Mouse (Mus musculus) liver, postnatal 0 days (tissue): ENCODE measurements around the gene Rmnd1. TPM values are rescaled to one million over a fixed set of nuclear protein-coding genes. Genes with fewer than 3 reads are reported as not detected.

Experiments
- ATAC-seq: fragments of 200-750 bp; cut with Nextera tagmentation; 2 replicates; pipeline ENCODE4 v1.8.0; 2017; ENCODE audit warnings: mild to moderate bottlenecking, moderate library complexity
- DNase-seq: peaks from one replicate; pipeline ENCODE4 v3.0.0-alpha.2; 2016
- H3K27ac ChIP-seq: fragments of 300-500 bp; sonication (generic); 2 replicates; pipeline ENCODE4 v1.5.1; 2014; ENCODE audit warnings: antibody characterized with exemption, moderate library complexity, mild to moderate bottlenecking, low read depth
- H3K27me3 ChIP-seq: fragments of 300-500 bp; sonication (generic); 2 replicates; pipeline ENCODE4 v1.6.1; 2014; ENCODE audit warnings: low read length, control low read depth, mixed read lengths; ENCODE audit not compliant: insufficient read depth
- H3K36me3 ChIP-seq: fragments of 300-500 bp; sonication (generic); replicated peaks from 2 replicates; pipeline ENCODE4 v1.6.1; 2014; ENCODE audit warnings: mild to moderate bottlenecking, control low read depth, low read length, moderate library complexity, mixed read lengths; ENCODE audit not compliant: insufficient read depth
- H3K4me1 ChIP-seq: fragments of 300-500 bp; sonication (generic); 2 replicates; pipeline ENCODE4 v1.6.1; 2014; ENCODE audit warnings: antibody characterized with exemption, mild to moderate bottlenecking, control low read depth; ENCODE audit not compliant: insufficient read depth
- H3K4me2 ChIP-seq: fragments of 300-500 bp; sonication (generic); 2 replicates; pipeline ENCODE4 v1.6.1; 2014; ENCODE audit warnings: low read depth, mild to moderate bottlenecking, low read length, moderate library complexity, mixed read lengths
- H3K4me3 ChIP-seq: fragments of 300-500 bp; sonication (generic); 2 replicates; pipeline ENCODE4 v1.5.1; 2014; ENCODE audit warnings: low read depth, low read length
- H3K9ac ChIP-seq: fragments of 300-500 bp; sonication (generic); replicated peaks from 2 replicates; pipeline ENCODE4 v1.6.1; 2014; ENCODE audit warnings: mild to moderate bottlenecking, moderate library complexity
- H3K9me3 ChIP-seq: fragments of 300-500 bp; sonication (generic); 2 replicates; pipeline ENCODE4 v1.6.1; 2016; ENCODE audit warnings: mild to moderate bottlenecking, control low read depth, low read length, mixed read lengths
- CTCF ChIP-seq: sonication (generic); IDR thresholded peaks from 2 replicates; pipeline ENCODE4 v1.5.1; 2016; ENCODE audit warnings: antibody characterized with exemption, low read depth
- EP300 ChIP-seq: IDR thresholded peaks from 2 replicates; pipeline ENCODE4 v1.6.1; 2016; ENCODE audit warnings: antibody characterized with exemption, low read depth, mild to moderate bottlenecking
- WGBS: fragments of 180-500 bp; shearing (Covaris S2); extraction: QIAGEN DNeasy Blood & Tissue Kit; methylation state at CpG from one replicate; pipeline ENCODE4 v1.1.7; 2014; ENCODE audit not compliant: insufficient replicate concordance; 5-methylcytosine and 5-hydroxymethylcytosine counted together
- polyA plus RNA-seq: library from polyadenylated mRNA; unstranded; fragments of >200 nt; fragmentation: Nextera tagmentation; extraction: Ambion mirVana; gene quantifications from 2 replicates; pipeline ENCODE4 v1.2.1, GENCODE M21; 2015

The Rmnd1 gene
- polyA plus RNA-seq, 1 experiment from 2014 or later, result 16.6 TPM

- no peak for DNase-seq
Measured at GRCm38 (mm10) chr10:4432996-4433755, 988 bp upstream of the Rmnd1 start.

GRCm38 (mm10) chr10:4431746-4432122, 454 bp downstream of the Rmnd1 start:
- Histone ChIP-seq H3K4me1 (peaks cover 27% of the 10 kb centered on the region), H3K27me3 (no peaks in the 10 kb centered on the region), H3K4me2 (peak overlapping the region; percentile 90), H3K27ac (peak overlapping the region; percentile 90), H3K9ac (peak overlapping the region; percentile 76), H3K36me3 (peaks cover 8% of the 10 kb centered on the region), H3K4me3 (peak overlapping the region; percentile 68), H3K9me3 (no peaks in the 10 kb centered on the region)
- 7% methylated on average over 5 of the region's 5 CpGs for WGBS
- DNase-seq (no peak), ATAC-seq (no peak)
- TF ChIP-seq CTCF (no peak), EP300 (no peak)

More at GRCm38 (mm10) chr10:4432996-4433755, 988 bp upstream of the Rmnd1 start:
- 6% methylated on average over 19 of the region's 19 CpGs for WGBS
- H3K9ac ChIP-seq, result peak overlapping the region; percentile 86
- H3K9me3 ChIP-seq, result no peaks in the 10 kb centered on the region
- peak; percentile 37 for TF ChIP-seq CTCF
- TF ChIP-seq EP300, result no peak
- no peak for ATAC-seq
- 0 out of 2 replicates have a peak, but pooled peaks cover 9% of the 10 kb centered on the region for H3K36me3 ChIP-seq
- H3K4me2 ChIP-seq, result peak overlapping the region; percentile 90
- peak overlapping the region; percentile 96 for H3K27ac ChIP-seq
- H3K4me1 ChIP-seq, result peaks cover 27% of the 10 kb centered on the region
- H3K4me3 ChIP-seq, result peak overlapping the region; percentile 68
- no peaks in the 10 kb centered on the region for H3K27me3 ChIP-seq

- H3K36me3 ChIP-seq, result peaks cover 13% of the 10 kb centered on the region
- peak overlapping the region; percentile 68; the same call in 1 of the 2 replicates for H3K4me3 ChIP-seq
- H3K27me3 ChIP-seq, result no peaks in the 10 kb centered on the region
- H3K4me1 ChIP-seq, result peaks cover 27% of the 10 kb centered on the region
- H3K9me3 ChIP-seq, result no peaks in the 10 kb centered on the region
- DNase-seq (peak; percentile 40), ATAC-seq (no peak)
- H3K9ac ChIP-seq, result peak overlapping the region; percentile 76
- 80% methylated on average over 3 of the region's 3 CpGs for WGBS
- H3K27ac ChIP-seq, result peak overlapping the region; percentile 90
- TF ChIP-seq EP300 (no peak), CTCF (no peak)
- peak overlapping the region; percentile 90 for H3K4me2 ChIP-seq
Measured at GRCm38 (mm10) chr10:4430826-4431225, 1.4 kb downstream of the Rmnd1 start.

GRCm38 (mm10) chr10:4430399-4430798, 1.8 kb downstream of the Rmnd1 start:
- TF ChIP-seq CTCF (no peak), EP300 (no peak)
- no peak overlapping the region for H3K4me3 ChIP-seq
- no peaks in the 10 kb centered on the region for H3K9me3 ChIP-seq
- peak overlapping the region; percentile 90 for H3K27ac ChIP-seq
- ATAC-seq (no peak), DNase-seq (no peak)
- H3K4me1 ChIP-seq, result peaks cover 27% of the 10 kb centered on the region
- H3K9ac ChIP-seq, result peak overlapping the region; percentile 76
- H3K4me2 ChIP-seq, result peak overlapping the region; percentile 90; the same call in 1 of the 2 replicates
- WGBS, result 67% methylated on average over 8 of the region's 8 CpGs
- H3K36me3 ChIP-seq, result peaks cover 17% of the 10 kb centered on the region
- no peaks in the 10 kb centered on the region for H3K27me3 ChIP-seq

GRCm38 (mm10) chr10:4425245-4425644, 6.9 kb downstream of the Rmnd1 start:
- no peak for DNase-seq
- no peak overlapping the region for H3K4me2 ChIP-seq
- no peak for TF ChIP-seq EP300
- TF ChIP-seq CTCF, result peak; percentile 38; the same call in 1 of the 2 replicates
- no peaks in the 10 kb centered on the region for H3K27me3 ChIP-seq
- peaks cover 38% of the 10 kb centered on the region for H3K36me3 ChIP-seq
- ATAC-seq, result no peak
- H3K4me3 ChIP-seq, result no peak overlapping the region
- WGBS, result 69% methylated on average over 8 of the region's 8 CpGs
- H3K9me3 ChIP-seq, result no peaks in the 10 kb centered on the region
- H3K4me1 ChIP-seq, result peaks cover 8% of the 10 kb centered on the region
- H3K27ac ChIP-seq, result no peak overlapping the region
- H3K9ac ChIP-seq, result no peak overlapping the region

- TF ChIP-seq CTCF, result no peak
- no peak for TF ChIP-seq EP300
- no peaks in the 10 kb centered on the region for H3K4me1 ChIP-seq
- DNase-seq, result no peak
- peaks cover 49% of the 10 kb centered on the region for H3K36me3 ChIP-seq
- H3K27me3 ChIP-seq, result no peaks in the 10 kb centered on the region
- no peaks in the 10 kb centered on the region for H3K9me3 ChIP-seq
- H3K9ac ChIP-seq, result no peak overlapping the region
- no peak overlapping the region for H3K27ac ChIP-seq
- H3K4me3 ChIP-seq, result no peak overlapping the region
- H3K4me2 ChIP-seq, result no peak overlapping the region
- WGBS, result 69% methylated on average over 1 of the region's 1 CpGs
- ATAC-seq, result no peak
Measured at GRCm38 (mm10) chr10:4407191-4407590, 25.0 kb downstream of the Rmnd1 start.
